Mouse (Mus musculus) midbrain, embryonic 13.5 days (tissue): Measurements from ENCODE around the gene Rnase1. TPM values are rescaled to one million over a fixed set of nuclear protein-coding genes. Genes with fewer than 3 reads are reported as not detected.

Experiments used
- ATAC-seq: fragments of 200-750 bp; cut with Nextera tagmentation; 2 replicates; pipeline ENCODE4 v1.8.0; 2017; ENCODE audit warnings: mild to moderate bottlenecking, moderate TSS enrichment, moderate library complexity
- H3K27ac ChIP-seq: fragments of 300-500 bp; sonication (generic); 2 replicates; pipeline ENCODE4 v1.5.1; 2015; ENCODE audit warnings: inconsistent platforms, mild to moderate bottlenecking, moderate library complexity
- H3K27me3 ChIP-seq: fragments of 300-500 bp; sonication (generic); 2 replicates; pipeline ENCODE4 v1.6.1; 2015; ENCODE audit warnings: mild to moderate bottlenecking, inconsistent platforms
- H3K36me3 ChIP-seq: fragments of 300-500 bp; sonication (generic); 2 replicates; pipeline ENCODE4 v1.6.1; 2015; ENCODE audit warnings: mild to moderate bottlenecking, inconsistent platforms
- H3K4me1 ChIP-seq: fragments of 300-500 bp; sonication (generic); replicated peaks from 2 replicates; pipeline ENCODE4 v1.6.1; 2015; ENCODE audit warnings: inconsistent platforms
- H3K4me2 ChIP-seq: fragments of 300-500 bp; sonication (generic); replicated peaks from 2 replicates; pipeline ENCODE4 v1.6.1; 2015; ENCODE audit warnings: moderate library complexity, mild to moderate bottlenecking, inconsistent platforms
- H3K4me3 ChIP-seq: fragments of 300-500 bp; sonication (generic); replicated peaks from 2 replicates; pipeline ENCODE4 v1.5.1; 2015; ENCODE audit warnings: mild to moderate bottlenecking, inconsistent platforms
- H3K9ac ChIP-seq: fragments of 300-500 bp; sonication (generic); replicated peaks from 2 replicates; pipeline ENCODE4 v1.6.1; 2015; ENCODE audit warnings: mild to moderate bottlenecking, inconsistent platforms
- H3K9me3 ChIP-seq: fragments of 300-500 bp; sonication (generic); 2 replicates; pipeline ENCODE4 v1.6.1; 2016; ENCODE audit warnings: mild to moderate bottlenecking, inconsistent platforms
- WGBS: fragments of 180-500 bp; shearing (Covaris S2); methylation state at CpG from one replicate; pipeline ENCODE4 v1.1.7; 2015; 5-methylcytosine and 5-hydroxymethylcytosine counted together
- polyA plus RNA-seq: library from polyadenylated mRNA; unstranded; fragments of >200 nt; fragmentation: Nextera tagmentation; extraction: Ambion mirVana; gene quantifications from 2 replicates; pipeline ENCODE4 v1.2.1, GENCODE M21; 2015

Gene Rnase1
- polyA plus RNA-seq, 1 experiment from 2014 or later = not detected

- ATAC-seq = no peak
- no peaks in the 10 kb centered on the region for H3K4me1 ChIP-seq
- no peak overlapping the region for H3K9ac ChIP-seq
- no peak overlapping the region for H3K4me2 ChIP-seq
- no peak overlapping the region for H3K27ac ChIP-seq
- H3K9me3 ChIP-seq = no peaks in the 10 kb centered on the region
- H3K27me3 ChIP-seq = no peaks in the 10 kb centered on the region
- no peak overlapping the region for H3K4me3 ChIP-seq
- no peaks in the 10 kb centered on the region for H3K36me3 ChIP-seq
- WGBS = 91% methylated on average over 5 of the region's 5 CpGs
Observed at GRCm38 (mm10) chr14:51156056-51156735, 9.6 kb upstream of the Rnase1 start.

- WGBS = 90% methylated on average over 5 of the region's 5 CpGs
- Histone ChIP-seq H3K4me2 (no peak overlapping the region), H3K9me3 (no peaks in the 10 kb centered on the region), H3K27ac (no peak overlapping the region), H3K36me3 (no peaks in the 10 kb centered on the region), H3K27me3 (no peaks in the 10 kb centered on the region), H3K4me1 (no peaks in the 10 kb centered on the region), H3K4me3 (no peak overlapping the region), H3K9ac (no peak overlapping the region)
- ATAC-seq = no peak
Observed at GRCm38 (mm10) chr14:51152249-51152870, 5.8 kb upstream of the Rnase1 start.

- H3K4me2 ChIP-seq = no peak overlapping the region
- H3K27ac ChIP-seq = no peak overlapping the region
- H3K27me3 ChIP-seq = no peaks in the 10 kb centered on the region
- H3K4me3 ChIP-seq = no peak overlapping the region
- no peaks in the 10 kb centered on the region for H3K9me3 ChIP-seq
- WGBS = 94% methylated on average over 3 of the region's 3 CpGs
- H3K4me1 ChIP-seq = no peaks in the 10 kb centered on the region
- H3K36me3 ChIP-seq = no peaks in the 10 kb centered on the region
- no peak overlapping the region for H3K9ac ChIP-seq
- ATAC-seq = no peak
Observed at GRCm38 (mm10) chr14:51150206-51150831, 3.7 kb upstream of the Rnase1 start.

GRCm38 (mm10) chr14:51149164-51149563 lies 2.6 kb upstream of the Rnase1 start:
- H3K9ac ChIP-seq = no peak overlapping the region
- H3K9me3 ChIP-seq = no peaks in the 10 kb centered on the region
- H3K4me2 ChIP-seq = no peak overlapping the region
- no peaks in the 10 kb centered on the region for H3K36me3 ChIP-seq
- no peaks in the 10 kb centered on the region for H3K4me1 ChIP-seq
- 73% methylated on average over 5 of the region's 5 CpGs for WGBS
- ATAC-seq = no peak
- H3K4me3 ChIP-seq = no peak overlapping the region
- no peaks in the 10 kb centered on the region for H3K27me3 ChIP-seq
- H3K27ac ChIP-seq = no peak overlapping the region

GRCm38 (mm10) chr14:51148006-51148405 lies 1.4 kb upstream of the Rnase1 start:
- Histone ChIP-seq H3K9me3 (no peaks in the 10 kb centered on the region), H3K36me3 (no peaks in the 10 kb centered on the region), H3K4me2 (no peak overlapping the region), H3K27ac (no peak overlapping the region), H3K27me3 (no peaks in the 10 kb centered on the region), H3K9ac (no peak overlapping the region), H3K4me1 (no peaks in the 10 kb centered on the region), H3K4me3 (no peak overlapping the region)
- WGBS = 71% methylated on average over 3 of the region's 3 CpGs
- no peak for ATAC-seq

- no peak overlapping the region for H3K4me3 ChIP-seq
- no peak overlapping the region for H3K4me2 ChIP-seq
- H3K27ac ChIP-seq = no peak overlapping the region
- no peaks in the 10 kb centered on the region for H3K9me3 ChIP-seq
- no peak for ATAC-seq
- no peaks in the 10 kb centered on the region for H3K4me1 ChIP-seq
- no peaks in the 10 kb centered on the region for H3K36me3 ChIP-seq
- no peak overlapping the region for H3K9ac ChIP-seq
- 92% methylated on average over 6 of the region's 6 CpGs for WGBS
- H3K27me3 ChIP-seq = no peaks in the 10 kb centered on the region
Observed at GRCm38 (mm10) chr14:51145521-51145920, 1.1 kb downstream of the Rnase1 start.

- WGBS = 97% methylated on average over 4 of the region's 4 CpGs
Observed at GRCm38 (mm10) chr14:51144451-51144850, 2.1 kb downstream of the Rnase1 start.

GRCm38 (mm10) chr14:51143937-51144336 lies 2.6 kb downstream of the Rnase1 start:
- H3K27me3 ChIP-seq = no peaks in the 10 kb centered on the region
- no peak for ATAC-seq
- no peaks in the 10 kb centered on the region for H3K4me1 ChIP-seq
- no peak overlapping the region for H3K9ac ChIP-seq
- no peak overlapping the region for H3K4me3 ChIP-seq
- H3K36me3 ChIP-seq = no peaks in the 10 kb centered on the region
- no peaks in the 10 kb centered on the region for H3K9me3 ChIP-seq
- no peak overlapping the region for H3K27ac ChIP-seq
- 92% methylated on average over 2 of the region's 2 CpGs for whole genome bisulfite sequencing
- H3K4me2 ChIP-seq = no peak overlapping the region

More at GRCm38 (mm10) chr14:51144451-51144850, 2.1 kb downstream of the Rnase1 start:
- Histone ChIP-seq H3K36me3 (no peaks in the 10 kb centered on the region), H3K27me3 (no peaks in the 10 kb centered on the region), H3K4me2 (no peak overlapping the region), H3K4me3 (no peak overlapping the region), H3K9ac (no peak overlapping the region), H3K4me1 (no peaks in the 10 kb centered on the region), H3K9me3 (no peaks in the 10 kb centered on the region), H3K27ac (no peak overlapping the region)
- ATAC-seq = no peak

- no peaks in the 10 kb centered on the region for H3K27me3 ChIP-seq
- H3K4me2 ChIP-seq = no peak overlapping the region
- H3K9me3 ChIP-seq = no peaks in the 10 kb centered on the region
- no peak overlapping the region for H3K27ac ChIP-seq
- H3K4me3 ChIP-seq = no peak overlapping the region
- WGBS = 92% methylated on average over 4 of the region's 4 CpGs
- ATAC-seq = no peak
- H3K4me1 ChIP-seq = no peaks in the 10 kb centered on the region
- no peak overlapping the region for H3K9ac ChIP-seq
- no peaks in the 10 kb centered on the region for H3K36me3 ChIP-seq
Observed at GRCm38 (mm10) chr14:51143287-51143686, 3.3 kb downstream of the Rnase1 start.

GRCm38 (mm10) chr14:51142568-51142967 lies 4.0 kb downstream of the Rnase1 start:
- H3K36me3 ChIP-seq = no peaks in the 10 kb centered on the region
- no peak overlapping the region for H3K9ac ChIP-seq
- H3K4me1 ChIP-seq = no peaks in the 10 kb centered on the region
- no peak overlapping the region for H3K27ac ChIP-seq
- no peaks in the 10 kb centered on the region for H3K9me3 ChIP-seq
- H3K4me2 ChIP-seq = no peak overlapping the region
- H3K4me3 ChIP-seq = no peak overlapping the region
- no peak for ATAC-seq
- no peaks in the 10 kb centered on the region for H3K27me3 ChIP-seq
- 89% methylated on average over 3 of the region's 3 CpGs for WGBS

GRCm38 (mm10) chr14:51142119-51142518 lies 4.5 kb downstream of the Rnase1 start:
- H3K27me3 ChIP-seq = no peaks in the 10 kb centered on the region
- WGBS = 86% methylated on average over 4 of the region's 4 CpGs
- no peak overlapping the region for H3K4me3 ChIP-seq
- H3K4me2 ChIP-seq = no peak overlapping the region
- no peaks in the 10 kb centered on the region for H3K9me3 ChIP-seq
- H3K27ac ChIP-seq = no peak overlapping the region
- H3K9ac ChIP-seq = no peak overlapping the region
- no peaks in the 10 kb centered on the region for H3K4me1 ChIP-seq
- no peaks in the 10 kb centered on the region for H3K36me3 ChIP-seq
- ATAC-seq = no peak

GRCm38 (mm10) chr14:51140342-51140741 lies 6.2 kb downstream of the Rnase1 start:
- Histone ChIP-seq H3K9ac (no peak overlapping the region), H3K4me2 (no peak overlapping the region), H3K27me3 (no peaks in the 10 kb centered on the region), H3K4me3 (no peak overlapping the region), H3K4me1 (no peaks in the 10 kb centered on the region), H3K36me3 (no peaks in the 10 kb centered on the region), H3K27ac (no peak overlapping the region), H3K9me3 (no peaks in the 10 kb centered on the region)
- 93% methylated on average over 2 of the region's 2 CpGs for WGBS
- no peak for ATAC-seq
